Mouse (Mus musculus): Measurements from ENCODE around the gene Cyp19a1.

The Cyp19a1 gene

DNA sequence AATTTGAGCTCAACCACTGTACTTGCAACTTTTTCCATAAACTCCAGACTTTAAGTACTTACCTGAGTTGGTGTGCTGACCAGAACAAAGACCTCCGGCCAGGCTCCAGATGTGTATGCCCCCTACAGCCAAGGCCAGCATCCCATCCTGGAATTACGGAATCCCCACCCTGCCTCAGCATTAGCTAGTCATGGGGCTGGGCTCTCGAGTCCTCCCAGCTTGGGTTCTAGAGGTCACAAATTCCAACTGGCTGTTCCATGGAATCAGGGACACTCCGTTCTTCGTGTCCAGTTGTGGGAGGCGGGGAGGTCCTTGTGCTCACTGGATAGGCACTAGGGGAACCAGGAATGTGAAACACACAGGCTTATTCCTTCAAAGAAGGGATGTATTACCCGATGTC, at the start of gene Cyp19a1:
Gene Cyp19a1, minus strand, starts transcription at position 101 of the 400 bp plus-strand sequence.
- no peak for DNase-seq (ENCODE audit: extremely low read depth, low read depth, low spot score)

DNA sequence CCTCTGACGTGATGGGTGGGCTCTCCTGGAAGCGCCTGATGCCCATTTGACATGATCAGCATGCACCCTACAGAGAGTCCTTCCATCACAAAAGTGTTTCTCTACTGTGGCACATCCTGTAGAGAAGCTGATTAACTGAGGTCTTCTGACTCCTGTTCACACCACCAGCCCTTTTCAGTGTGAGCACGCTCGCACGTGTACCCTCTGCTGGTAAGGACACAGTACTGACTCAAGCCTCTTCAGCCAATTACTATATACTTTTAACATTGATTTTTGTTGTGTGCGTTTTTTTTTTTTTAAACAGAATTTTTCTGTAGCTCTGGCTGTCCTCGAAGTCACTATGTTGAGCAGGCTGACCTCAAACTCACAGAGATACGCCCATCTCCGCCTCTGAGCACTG, 48.5 kb upstream of the Cyp19a1 start:
- no peak for DNase-seq (ENCODE audit: extremely low read depth, low read depth, low spot score)

DNA sequence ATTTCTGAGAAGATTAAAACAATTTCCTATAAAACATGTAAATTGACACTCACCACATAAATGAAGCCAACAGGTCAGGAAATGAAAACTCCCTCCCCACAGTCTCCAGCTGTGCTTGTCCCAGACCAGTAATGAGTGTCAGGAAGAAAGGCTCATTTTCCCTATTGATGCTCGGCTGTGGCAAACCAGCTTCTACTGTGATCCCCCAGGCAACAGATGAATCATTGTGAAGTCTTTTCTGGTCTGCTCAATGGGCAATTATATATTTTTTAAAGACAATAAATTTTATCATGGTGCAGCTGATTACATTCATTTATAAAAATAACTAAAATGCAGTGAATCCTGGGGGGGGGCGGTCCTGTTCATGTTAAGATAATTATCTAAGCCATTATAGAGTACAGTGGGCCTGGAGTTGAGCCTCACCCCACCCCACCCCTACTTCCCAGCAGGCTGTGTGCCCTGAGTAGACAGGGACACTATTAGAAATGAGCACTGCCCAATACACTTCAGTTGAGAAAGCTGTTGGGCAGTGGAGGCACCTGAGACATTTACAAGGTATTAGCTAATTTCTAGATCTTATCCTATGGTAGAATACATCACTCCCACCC, 40.9 kb upstream of the Cyp19a1 start:
- no peak for DNase-seq (ENCODE audit: extremely low read depth, low read depth, low spot score)

DNA sequence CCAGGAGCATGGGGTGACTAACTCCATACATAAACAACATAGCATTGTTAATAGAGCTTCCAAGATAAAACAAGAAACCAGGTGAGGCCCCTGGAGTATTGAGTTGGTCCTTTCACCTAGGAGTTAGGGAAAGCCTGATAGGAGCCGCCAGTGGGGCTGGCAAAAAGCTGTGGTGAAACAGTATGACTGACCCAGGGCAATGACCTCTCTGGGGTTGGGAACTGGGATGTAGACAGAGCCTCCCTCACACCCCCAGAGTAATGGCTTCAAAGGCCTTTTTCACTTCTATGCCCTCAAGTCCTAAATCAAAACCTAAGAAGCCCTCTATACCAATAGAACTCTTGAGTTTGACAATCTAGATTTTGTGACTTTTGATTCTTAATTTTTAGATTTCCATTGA, 40.3 kb upstream of the Cyp19a1 start:
- DNase-seq (ENCODE audit: extremely low read depth, low read depth, low spot score), result no peak

DNA sequence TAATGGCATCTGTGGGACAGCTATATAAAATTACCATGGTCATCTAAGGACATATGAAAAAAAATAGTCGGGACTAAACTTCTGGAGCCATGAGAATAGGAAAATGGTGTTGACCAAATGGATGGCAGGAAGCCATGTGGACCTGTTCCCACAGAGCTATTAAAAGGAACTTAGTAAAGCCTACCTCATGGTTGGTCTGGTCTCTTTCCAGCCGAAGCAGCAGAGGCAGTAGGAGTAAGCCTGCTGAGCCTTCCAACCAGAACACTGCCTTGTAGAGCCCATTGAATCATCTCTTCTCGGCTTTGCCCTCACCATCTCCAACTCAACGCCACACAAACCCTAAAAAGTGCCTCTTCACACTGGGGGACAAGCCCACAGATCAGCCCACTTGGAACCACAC, 33.3 kb upstream of the Cyp19a1 start:
- no peak for DNase-seq (ENCODE audit: extremely low read depth, low read depth, low spot score)

DNA sequence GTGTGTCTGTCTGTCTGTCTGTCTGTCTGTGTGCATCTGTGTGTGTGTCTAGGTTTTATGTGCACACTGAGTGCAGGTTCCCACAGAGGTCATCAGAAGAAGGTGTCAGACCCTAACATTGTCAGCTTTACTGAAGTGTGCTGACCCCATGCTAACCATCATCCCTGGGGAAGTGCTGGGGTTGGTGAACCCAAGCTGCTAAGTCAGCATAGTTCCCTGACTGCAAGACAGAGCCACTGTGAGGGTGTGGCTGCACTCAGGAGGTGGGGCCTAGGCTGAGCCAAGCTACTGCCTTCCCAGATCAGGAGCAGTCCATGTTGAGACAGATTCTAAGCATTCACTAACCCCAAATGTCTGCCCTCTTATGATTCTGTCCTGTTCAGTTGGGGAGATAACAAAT, 31.9 kb upstream of the Cyp19a1 start:
- DNase-seq (ENCODE audit: extremely low read depth, low read depth, low spot score), result no peak

DNA sequence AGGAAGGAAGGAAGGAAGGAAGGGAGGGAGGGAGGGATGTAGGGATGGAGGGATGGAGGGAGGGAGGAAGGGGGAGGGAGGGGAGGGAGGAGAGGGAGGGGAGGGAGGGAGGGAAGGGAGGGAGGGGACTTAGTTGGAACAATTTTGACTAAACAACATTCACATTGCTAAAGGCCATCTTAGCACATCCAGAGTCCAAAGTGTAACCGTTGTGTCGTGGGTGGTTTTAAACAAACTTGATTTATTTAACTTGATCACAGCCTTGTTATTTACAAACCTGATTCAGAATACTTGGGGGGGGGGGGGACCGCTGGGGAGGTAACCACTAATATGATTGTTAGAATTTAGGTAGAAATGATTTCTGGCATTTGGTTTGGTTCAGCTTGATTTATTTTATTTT, 31.5 kb upstream of the Cyp19a1 start:
- no peak for DNase-seq (ENCODE audit: extremely low read depth, low read depth, low spot score)

DNA sequence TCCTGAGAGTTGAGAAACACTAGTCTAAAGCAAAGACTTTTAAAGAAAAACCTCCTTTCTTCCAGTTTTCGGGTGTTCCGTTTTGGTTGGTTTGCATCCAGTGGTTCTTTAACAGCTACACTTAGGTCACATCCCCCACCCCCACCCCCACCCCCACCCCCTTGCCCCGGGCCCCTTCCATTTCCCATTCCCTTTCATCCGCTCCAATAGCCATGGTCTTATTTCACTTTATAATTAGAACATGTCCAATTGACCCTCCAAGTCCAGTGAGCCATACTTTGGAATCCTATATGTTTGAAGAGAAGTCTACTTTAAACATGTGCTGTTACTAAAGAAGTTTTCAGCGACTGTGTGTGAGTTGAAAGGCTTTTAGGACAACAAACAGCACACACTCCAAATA, 19.9 kb upstream of the Cyp19a1 start:
- DNase-seq (ENCODE audit: extremely low read depth, low read depth, low spot score), result no peak

DNA sequence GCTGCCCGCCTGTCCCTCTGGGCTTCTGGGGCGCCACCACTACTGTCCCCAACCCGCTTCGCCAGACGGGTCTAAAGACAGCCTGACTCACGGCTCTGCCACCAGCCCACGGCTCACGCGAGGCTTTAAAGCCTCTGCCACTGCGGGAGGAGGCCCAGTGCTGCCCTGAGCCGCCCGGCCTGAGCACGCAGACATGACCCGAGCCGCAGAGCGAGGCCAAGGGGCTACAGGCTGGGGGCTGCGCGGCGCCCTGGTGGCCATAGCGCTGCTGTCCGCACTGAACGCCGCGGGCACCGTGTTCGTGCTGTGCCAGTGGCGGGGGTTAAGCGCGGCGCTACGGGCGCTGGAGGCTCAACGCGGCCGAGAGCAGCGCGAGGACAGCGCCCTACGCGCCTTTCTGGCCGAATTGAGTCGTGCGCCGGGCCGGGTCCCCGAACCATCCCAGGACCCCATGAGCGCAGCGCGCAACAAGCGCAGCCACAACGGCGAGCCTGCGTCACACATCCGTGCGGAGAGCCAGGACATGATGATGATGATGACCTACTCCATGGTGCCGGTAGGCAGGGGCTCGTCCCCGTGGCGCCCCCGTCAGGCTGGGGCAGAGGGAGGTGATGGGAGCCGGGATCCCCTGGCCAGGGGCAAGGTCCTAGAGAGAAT, 18.5 kb upstream of the Cyp19a1 start, which contains the start of gene Gldn:
Gene Gldn, plus strand, starts transcription at position 156 of the 657 bp plus-strand sequence.
- DNase-seq (ENCODE audit: extremely low read depth, low read depth, low spot score), result no peak

DNA sequence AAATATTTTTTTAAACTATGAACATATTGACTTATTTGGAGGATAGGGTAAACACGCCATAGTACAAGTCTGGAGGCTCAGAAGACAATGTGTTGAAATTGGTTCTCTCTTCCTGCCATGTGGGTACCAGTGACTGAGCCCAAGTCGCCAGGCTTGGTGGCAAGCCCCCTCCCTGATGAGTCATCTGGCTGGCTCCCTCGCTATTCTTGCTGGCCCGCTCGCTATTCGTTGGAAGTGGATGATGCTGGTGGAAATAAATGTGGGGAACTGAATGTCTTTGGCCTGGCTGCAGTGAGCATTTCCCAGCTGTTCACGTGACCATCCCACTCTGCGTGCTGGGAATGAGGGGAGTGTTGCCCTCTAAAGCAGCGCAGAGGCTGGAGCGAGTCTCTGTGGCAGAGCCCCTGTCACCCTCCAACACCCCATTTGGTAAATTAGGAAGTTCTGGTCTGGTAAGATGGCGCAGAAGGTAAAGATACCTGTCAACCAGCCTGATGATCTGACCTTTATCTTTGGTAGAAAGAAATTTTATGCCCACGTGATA, 11.2 kb upstream of the Cyp19a1 start:
- DNase-seq (ENCODE audit: extremely low read depth, low read depth, low spot score), result no peak

DNA sequence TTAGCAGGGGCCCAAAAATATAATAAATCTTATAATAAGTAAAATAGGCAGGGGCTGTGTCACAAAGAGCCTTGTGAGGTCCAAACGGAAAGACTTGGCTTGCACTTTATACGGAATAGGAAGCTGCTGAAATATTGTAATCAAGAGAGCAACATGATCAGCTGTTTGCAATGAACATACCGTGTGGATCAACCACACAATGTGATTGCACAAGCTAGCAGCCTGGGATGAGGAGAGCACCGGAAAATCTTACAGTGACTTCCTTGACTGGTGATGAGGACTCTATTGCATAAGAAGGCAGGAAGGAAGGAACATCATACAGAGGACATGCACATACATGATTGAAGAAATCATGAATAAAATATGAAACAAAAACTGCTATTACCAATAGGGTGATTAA, 7.4 kb upstream of the Cyp19a1 start:
- DNase-seq (ENCODE audit: extremely low read depth, low read depth, low spot score), result no peak

DNA sequence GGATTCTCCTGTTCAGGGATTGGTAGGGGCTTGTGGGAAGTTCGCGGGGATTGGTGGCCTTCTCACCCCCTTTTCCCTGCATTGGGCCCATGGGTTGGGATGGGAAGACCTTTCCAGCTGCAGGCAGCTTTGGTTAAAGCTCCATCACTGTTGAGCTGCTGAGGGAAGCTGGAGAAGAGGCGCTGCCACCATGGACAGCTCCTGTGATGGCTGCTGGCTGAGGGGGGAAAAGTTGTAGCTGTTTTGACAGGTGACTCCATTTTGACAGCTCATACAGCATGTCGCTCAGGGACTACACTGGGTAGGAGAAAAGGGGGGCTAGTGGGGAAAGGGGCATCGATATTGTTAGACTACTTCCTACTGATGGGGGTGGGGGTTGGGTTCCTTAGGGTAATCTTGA, 3.0 kb upstream of the Cyp19a1 start:
- no peak for DNase-seq (ENCODE audit: extremely low read depth, low read depth, low spot score)

DNA sequence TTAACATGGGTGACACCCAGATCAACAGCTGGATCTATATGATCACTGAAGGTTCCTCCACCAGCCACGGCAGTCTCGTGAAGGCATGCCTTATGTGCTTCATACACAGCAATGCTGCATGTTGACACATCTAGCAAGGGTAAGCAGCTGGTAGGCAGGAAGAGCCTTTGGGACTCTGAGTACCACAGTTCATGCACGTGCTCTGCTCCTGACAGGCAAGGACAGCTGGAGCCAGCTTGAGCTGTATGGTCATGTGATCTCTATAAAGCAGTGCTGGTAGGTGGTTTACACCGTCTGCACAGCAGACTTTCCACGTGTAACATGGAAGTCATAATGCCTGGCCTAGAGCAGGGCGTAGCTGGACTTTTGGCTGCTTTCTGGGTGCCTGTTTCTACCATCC, 2.1 kb upstream of the Cyp19a1 start:
- DNase-seq (ENCODE audit: extremely low read depth, low read depth, low spot score), result no peak

DNA sequence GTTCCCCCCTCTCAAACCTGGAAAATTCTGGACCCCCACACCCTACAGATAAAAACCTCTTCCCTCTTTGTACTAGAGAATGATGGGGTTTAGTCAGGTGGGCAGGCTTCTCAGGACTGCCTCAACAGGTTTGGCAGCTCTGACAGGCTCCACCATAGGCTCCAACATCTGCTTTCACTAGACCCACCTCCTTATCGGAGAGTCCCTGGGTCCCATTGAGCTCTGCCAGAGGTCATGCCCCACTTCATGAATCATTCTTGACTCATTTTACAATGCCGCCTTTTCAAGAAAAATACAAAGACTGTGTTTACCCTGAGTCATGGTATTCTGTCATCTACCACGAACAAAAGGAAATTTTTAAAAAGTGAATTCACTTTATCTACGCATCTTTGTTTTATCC, 3.2 kb downstream of the Cyp19a1 start:
- no peak for DNase-seq (ENCODE audit: extremely low read depth, low read depth, low spot score)

DNA sequence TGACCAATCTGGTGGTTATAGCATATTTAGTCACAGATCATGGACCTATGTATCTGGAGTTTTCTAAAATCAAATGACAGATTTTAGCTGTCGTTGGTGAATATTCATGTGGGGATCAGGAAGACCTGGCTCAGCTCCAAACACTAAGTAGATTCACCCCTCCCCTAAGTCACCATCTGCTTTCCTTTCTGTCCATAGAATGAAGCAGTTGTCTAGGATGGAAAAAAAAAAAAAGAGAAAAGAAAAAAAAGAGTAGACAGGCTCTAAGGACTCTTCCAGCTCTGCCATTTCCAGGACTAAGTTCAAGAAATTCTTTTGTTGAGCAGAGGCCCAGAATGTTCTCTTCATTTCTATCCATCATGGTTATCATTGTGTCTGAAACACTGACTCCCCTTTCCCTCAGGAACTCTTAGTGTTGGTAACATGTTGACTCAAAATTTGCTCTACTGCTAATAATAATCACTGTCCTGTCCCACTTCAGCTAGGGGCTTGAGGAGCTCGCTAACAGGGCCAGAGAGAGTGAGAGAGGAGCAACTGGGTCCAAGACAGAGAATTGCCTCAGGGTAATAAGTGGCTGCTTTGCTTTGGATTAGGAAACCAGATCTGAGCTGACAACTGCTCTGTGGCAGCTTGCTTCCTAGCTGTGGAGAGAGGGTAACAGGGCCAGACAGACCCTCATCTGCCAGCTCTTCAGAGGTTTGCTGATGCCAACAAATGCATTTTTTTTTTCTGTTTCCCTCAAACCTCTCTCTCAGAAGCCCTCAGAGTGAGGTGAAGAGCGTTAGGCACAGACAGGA, 22.8 kb downstream of the Cyp19a1 start:
- DNase-seq (ENCODE audit: extremely low read depth, low read depth, low spot score), result no peak

DNA sequence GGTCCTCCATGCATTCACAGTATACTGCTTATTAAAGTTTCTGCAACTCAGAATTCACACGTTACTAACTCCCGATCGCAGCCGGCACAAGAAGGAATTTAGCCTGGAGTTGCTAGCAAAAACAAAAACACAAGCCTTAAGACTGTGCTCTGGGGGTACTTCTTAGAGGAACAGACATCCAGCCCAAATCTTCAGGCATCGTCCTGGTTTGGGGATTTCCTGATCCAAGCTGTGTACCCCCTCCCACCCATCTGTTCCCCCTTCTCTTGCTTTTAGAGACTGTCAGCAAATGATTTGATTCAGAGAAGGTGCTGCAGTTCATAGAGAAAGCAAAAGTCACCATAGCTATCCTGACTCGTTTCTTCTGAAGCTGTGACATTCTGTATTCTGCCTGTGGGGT, 40.3 kb downstream of the Cyp19a1 start:
- no peak for DNase-seq (ENCODE audit: extremely low read depth, low read depth, low spot score)

DNA sequence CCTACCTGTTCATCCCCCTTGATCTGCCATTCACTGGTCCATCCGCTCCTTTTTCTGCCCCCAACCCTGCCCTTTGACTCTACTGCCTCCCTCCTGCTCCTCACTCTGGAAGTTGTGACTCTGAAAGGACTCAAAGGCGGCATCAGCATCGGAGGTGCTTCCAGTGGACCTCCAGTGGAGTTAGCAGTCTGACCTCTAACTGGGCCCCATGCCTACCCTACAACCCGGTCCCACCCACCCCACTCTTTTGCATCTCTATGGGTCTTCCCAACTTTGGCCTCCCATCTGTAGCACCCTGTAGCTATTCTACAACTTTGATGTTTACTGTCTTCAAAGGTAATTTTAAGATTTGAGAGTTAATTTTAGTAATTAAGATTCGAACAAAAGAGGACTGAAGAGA, 51.4 kb downstream of the Cyp19a1 start:
- DNase-seq (ENCODE audit: extremely low read depth, low read depth, low spot score), result no peak

DNA sequence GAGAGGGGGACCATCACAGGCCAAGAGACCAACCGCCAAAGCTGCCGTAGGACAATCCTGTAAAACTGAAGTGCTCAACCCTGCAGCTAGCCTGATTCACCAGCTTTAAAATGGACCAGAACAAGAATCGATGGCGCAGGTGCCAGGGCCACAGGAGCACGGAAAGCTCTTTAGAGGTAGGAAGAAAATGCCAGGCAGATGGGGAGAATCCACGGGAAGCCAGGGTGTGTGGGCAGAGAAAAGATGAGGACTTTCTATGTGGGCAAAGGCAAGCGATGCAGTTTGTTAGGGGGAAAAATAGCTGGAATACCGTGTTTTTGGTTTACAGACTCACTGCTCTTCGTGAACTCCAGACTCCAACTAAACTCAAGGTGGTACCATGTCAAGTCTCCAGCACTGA, 53.0 kb downstream of the Cyp19a1 start:
- DNase-seq (ENCODE audit: extremely low read depth, low read depth, low spot score), result no peak

DNA sequence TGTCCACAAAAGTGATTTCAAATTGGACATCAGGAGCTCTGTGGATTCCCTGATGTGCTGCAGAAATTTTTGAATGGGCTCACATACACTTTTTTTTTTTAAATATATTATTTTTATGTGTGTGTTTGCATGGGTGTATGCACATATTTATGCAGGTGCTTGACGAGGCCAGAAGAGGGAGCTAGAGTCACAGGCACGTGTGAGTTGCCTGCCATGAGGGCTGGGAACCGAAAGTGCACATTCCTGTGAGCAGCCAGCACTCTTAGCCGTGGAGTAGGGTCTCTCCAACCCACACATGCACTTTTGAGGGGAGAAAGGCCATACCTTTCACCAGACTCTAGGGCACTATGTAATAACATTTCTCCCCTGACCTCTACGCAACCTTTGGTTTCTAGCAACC, 73.1 kb downstream of the Cyp19a1 start:
- no peak for DNase-seq (ENCODE audit: extremely low read depth, low read depth, low spot score)

DNA sequence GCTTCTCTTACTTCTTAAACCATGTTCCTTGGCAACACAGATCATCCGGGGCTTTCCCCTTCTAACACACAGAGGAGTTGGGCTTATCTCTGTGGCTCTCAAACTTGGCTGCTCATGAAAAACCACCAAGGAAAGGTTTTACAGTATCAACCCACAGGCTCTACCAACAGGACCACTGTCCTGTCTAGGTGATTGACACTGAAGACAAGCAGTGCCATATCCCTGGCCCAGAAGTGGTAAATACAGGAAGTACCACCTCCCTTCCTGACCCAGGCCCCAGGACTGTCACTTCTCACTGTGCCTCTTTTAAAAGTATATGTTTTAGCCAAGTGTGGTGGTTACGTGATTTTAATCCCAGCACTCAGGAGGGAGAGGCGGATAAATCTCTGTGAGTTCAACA, 76.5 kb downstream of the Cyp19a1 start:
- DNase-seq (ENCODE audit: extremely low read depth, low read depth, low spot score), result no peak

DNA sequence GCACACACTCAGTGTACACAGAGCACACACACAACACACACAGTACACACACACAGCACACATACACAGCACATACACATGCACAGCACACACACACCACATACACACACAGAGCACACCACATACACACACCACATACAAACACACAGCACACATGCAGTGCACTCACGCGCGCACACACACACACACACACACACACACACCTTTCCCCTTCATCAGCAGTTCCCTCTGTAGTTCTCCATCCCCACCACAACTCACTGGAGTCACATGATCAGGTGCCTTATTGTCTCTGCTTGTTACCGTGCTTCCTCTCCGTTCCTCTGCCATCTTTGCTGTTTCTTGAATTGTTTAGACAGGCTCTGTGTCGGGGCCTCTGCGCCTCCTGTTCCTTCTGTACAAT, 85.4 kb downstream of the Cyp19a1 start:
- no peak for DNase-seq (ENCODE audit: extremely low read depth, low read depth, low spot score)

DNA sequence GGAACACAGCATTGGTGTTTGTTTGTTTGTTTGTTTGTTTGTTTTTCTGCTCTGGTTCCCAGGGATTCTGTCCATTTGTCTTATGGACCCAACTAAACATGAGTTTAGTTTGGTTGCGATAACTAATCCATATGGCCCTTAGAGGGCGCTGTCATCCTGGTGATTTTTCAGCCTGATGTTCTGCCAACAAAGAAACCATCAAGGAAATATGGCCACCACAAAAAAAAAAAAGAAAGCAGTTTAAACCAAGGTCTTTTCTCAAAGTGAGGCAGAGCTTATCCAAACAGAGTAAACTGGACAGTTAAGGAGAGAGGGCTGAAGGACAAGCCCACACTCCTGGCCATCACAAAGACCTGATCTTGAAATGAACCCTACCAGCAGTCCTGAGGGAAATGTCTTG, 86.6 kb downstream of the Cyp19a1 start:
- no peak for DNase-seq (ENCODE audit: extremely low read depth, low read depth, low spot score)

All from fat pad, adult 2 months (tissue).